In genomic region chr16:38308195-38308594, GRCm38 (mm10) we compare ENCODE assay signal across 35 mouse cellular contexts. TPM values are rescaled to one million over a fixed set of nuclear protein-coding genes. Genes with fewer than 3 reads are reported as not detected.
DNase-seq lines count a peak whose midpoint lies in the region; ATAC-seq and TF ChIP-seq lines count a peak whose summit lies in the region.
"Had no signal": no experiment of that assay in that cellular context is flagged by ENCODE, and none has a peak within 500 bp of the region (broad histone marks: within the 10 kb centered on the region; RNA-seq: fewer than 3 reads in every experiment).

No protein-coding gene starts in this region.

- TF ChIP-seq CTCF in midbrain, postnatal 0 days (IDR thresholded peaks at IDR 0.05): no peak

- peak overlapping the region; percentile 58 for H3K27ac ChIP-seq in midbrain, embryonic 12.5 days (replicated peaks)
- H3K27ac ChIP-seq in midbrain, embryonic 10.5 days (replicated peaks): no peak overlapping the region
- H3K27ac ChIP-seq in hindbrain, embryonic 15.5 days (replicated peaks): no peak overlapping the region
- peak overlapping the region; percentile 80 for H3K27ac ChIP-seq in limb, embryonic 12.5 days
- peak overlapping the region; percentile 21; the same call in 1 of the 2 replicates for H3K27ac ChIP-seq in midbrain, postnatal 0 days (ENCODE audit: low read depth, low read length)
- H3K27ac ChIP-seq: kidney, postnatal 0 days; liver, embryonic 12.5 days had no signal

- DNase-seq in midbrain, embryonic 10.5 days (ENCODE audit: low spot score): no peak
- DNase-seq in midbrain, postnatal 0 days (ENCODE audit: low spot score): no peak
- no peak for DNase-seq in heart, adult 11 months
- DNase-seq in kidney, adult 8-10 months: no peak
- DNase-seq: adrenal gland, postnatal 14 days; cerebellum, adult 2 months; cerebellum, postnatal 14 days; gastrocnemius, postnatal 14 days; heart, postnatal 36 days; kidney, adult 2 months; kidney, postnatal 4 days; lung, adult 18-20 months; lung, postnatal 4 days; spleen, adult 18-20 months; thymus, postnatal 25 days had no signal

- H3K36me3 ChIP-seq in midbrain, embryonic 12.5 days: no peaks in the 10 kb centered on the region
- H3K36me3 ChIP-seq in midbrain, embryonic 10.5 days: no peaks in the 10 kb centered on the region
- H3K36me3 ChIP-seq in hindbrain, embryonic 15.5 days: no peaks in the 10 kb centered on the region
- H3K36me3 ChIP-seq in limb, embryonic 12.5 days: no peaks in the 10 kb centered on the region
- H3K36me3 ChIP-seq in midbrain, postnatal 0 days (ENCODE audit: insufficient read depth, low read length): no peaks in the 10 kb centered on the region
- H3K36me3 ChIP-seq: liver, embryonic 12.5 days had no signal

- H3K27me3 ChIP-seq in midbrain, embryonic 12.5 days: no peaks in the 10 kb centered on the region
- no peaks in the 10 kb centered on the region for H3K27me3 ChIP-seq in midbrain, embryonic 10.5 days (ENCODE audit: low read depth, poor library complexity, severe bottlenecking)
- no peaks in the 10 kb centered on the region for H3K27me3 ChIP-seq in hindbrain, embryonic 15.5 days
- H3K27me3 ChIP-seq in limb, embryonic 12.5 days: no peaks in the 10 kb centered on the region
- H3K27me3 ChIP-seq in midbrain, postnatal 0 days (ENCODE audit: insufficient read depth, low read length): no peaks in the 10 kb centered on the region

- peaks cover 13% of the 10 kb centered on the region for H3K4me1 ChIP-seq in midbrain, embryonic 12.5 days
- peaks cover 18% of the 10 kb centered on the region for H3K4me1 ChIP-seq in midbrain, embryonic 10.5 days
- no peaks in the 10 kb centered on the region for H3K4me1 ChIP-seq in hindbrain, embryonic 15.5 days (replicated peaks)
- peaks cover 26% of the 10 kb centered on the region for H3K4me1 ChIP-seq in limb, embryonic 12.5 days (replicated peaks)
- H3K4me1 ChIP-seq in midbrain, postnatal 0 days (ENCODE audit: insufficient read depth, low read length): no peaks in the 10 kb centered on the region
- H3K4me1 ChIP-seq: liver, embryonic 12.5 days had no signal

- H3K4me3 ChIP-seq in midbrain, embryonic 12.5 days: no peak overlapping the region
- no peak overlapping the region for H3K4me3 ChIP-seq in midbrain, embryonic 10.5 days
- no peak overlapping the region for H3K4me3 ChIP-seq in hindbrain, embryonic 15.5 days
- H3K4me3 ChIP-seq in limb, embryonic 12.5 days (replicated peaks): no peak overlapping the region
- H3K4me3 ChIP-seq in midbrain, postnatal 0 days (ENCODE audit: low read depth, low read length): no peak overlapping the region
- H3K4me3 ChIP-seq: erythroblast, embryonic 14.5 days; liver, embryonic 12.5 days; megakaryocyte, embryonic 14.5 days had no signal

- 69% methylated on average over 11 of the region's 11 CpGs for WGBS in midbrain, embryonic 12.5 days
- 89% methylated on average over 11 of the region's 11 CpGs for WGBS in midbrain, embryonic 10.5 days
- WGBS in hindbrain, embryonic 15.5 days: 59% methylated on average over 11 of the region's 11 CpGs
- 82% methylated on average over 11 of the region's 11 CpGs for WGBS in limb, embryonic 12.5 days
- 41% methylated on average over 11 of the region's 11 CpGs for WGBS in midbrain, postnatal 0 days

- no peaks in the 10 kb centered on the region for H3K9me3 ChIP-seq in midbrain, embryonic 12.5 days
- no peaks in the 10 kb centered on the region for H3K9me3 ChIP-seq in midbrain, embryonic 10.5 days (replicated peaks)
- H3K9me3 ChIP-seq in hindbrain, embryonic 15.5 days: no peaks in the 10 kb centered on the region
- H3K9me3 ChIP-seq in limb, embryonic 12.5 days: no peaks in the 10 kb centered on the region
- H3K9me3 ChIP-seq in midbrain, postnatal 0 days (ENCODE audit: low read length): no peaks in the 10 kb centered on the region
- H3K9me3 ChIP-seq: liver, embryonic 12.5 days had no signal

- no peak for ATAC-seq in midbrain, embryonic 12.5 days (ENCODE audit: low FRiP score, low read depth)
- no peak for ATAC-seq in hindbrain, embryonic 15.5 days (ENCODE audit: low FRiP score, low read depth)
- ATAC-seq in limb, embryonic 12.5 days (ENCODE audit: insufficient number of reproducible peaks, insufficient read depth, low FRiP score, low TSS enrichment, low read depth): no peak
- ATAC-seq in midbrain, postnatal 0 days (ENCODE audit: low FRiP score): 0 out of 2 replicates have a peak, but pooled peaks have one; percentile 42
- ATAC-seq: CD4-positive, CD25-positive, alpha-beta regulatory T cell, adult 4 months; liver, embryonic 12.5 days; lung, postnatal 0 days had no signal

- H3K4me2 ChIP-seq in midbrain, embryonic 12.5 days (replicated peaks): peak overlapping the region; percentile 13; the same call in 1 of the 2 replicates
- H3K4me2 ChIP-seq in hindbrain, embryonic 15.5 days: peak overlapping the region; percentile 9; the same call in 1 of the 2 replicates
- H3K4me2 ChIP-seq in limb, embryonic 12.5 days: peak overlapping the region; percentile 39; the same call in 1 of the 2 replicates
- H3K4me2 ChIP-seq in midbrain, postnatal 0 days (ENCODE audit: low read depth, low read length, poor library complexity, severe bottlenecking): peak overlapping the region; percentile 32
- H3K4me2 ChIP-seq: heart, embryonic 11.5 days; liver, embryonic 12.5 days had no signal

- H3K9ac ChIP-seq in midbrain, embryonic 12.5 days (replicated peaks): no peak overlapping the region
- H3K9ac ChIP-seq in hindbrain, embryonic 15.5 days: no peak overlapping the region
- H3K9ac ChIP-seq in limb, embryonic 12.5 days (replicated peaks): no peak overlapping the region
- no peak overlapping the region for H3K9ac ChIP-seq in midbrain, postnatal 0 days (replicated peaks; ENCODE audit: low read length, poor library complexity, severe bottlenecking)
- H3K9ac ChIP-seq: liver, embryonic 12.5 days had no signal

RNA-seq across cellular contexts. Expression of gene Nr1i2, which starts 13.6 kb away (rescaled TPM):
- polyA plus RNA-seq in midbrain, embryonic 12.5 days (2016; fragmentation: Nextera tagmentation; extraction: Ambion mirVana): not detected in 2 replicates
- polyA plus RNA-seq in midbrain, embryonic 10.5 days (2016; fragmentation: Nextera tagmentation; extraction: Ambion mirVana): not detected in 2 replicates
- polyA plus RNA-seq in hindbrain, embryonic 15.5 days (2015; fragmentation: Nextera tagmentation; extraction: Ambion mirVana): not detected in 2 replicates
- polyA plus RNA-seq in limb, embryonic 12.5 days (2016; fragmentation: Nextera tagmentation; extraction: Ambion mirVana): not detected in 2 replicates
- total RNA-seq in midbrain, postnatal 0 days (2014; rRNA removed): not detected in 2 replicates
- not detected in 2 replicates for polyA plus RNA-seq in midbrain, postnatal 0 days (2015; fragmentation: Nextera tagmentation; extraction: Ambion mirVana)
- total RNA-seq: gastrocnemius, postnatal 14 days; granulocyte monocyte progenitor cell, adult 5-6 weeks; heart, postnatal 36 days; layer of hippocampus, adult 8-10 months; layer of hippocampus, postnatal 25 days; neutrophil, adult 5-6 weeks had no signal
- polyA plus RNA-seq: CD4-positive, CD25-positive, alpha-beta regulatory T cell, adult 4 months; cerebellum, adult 2 months; cortical plate, adult 2 months; embryonic facial prominence, embryonic 14.5 days; erythroblast, embryonic 14.5 days; forebrain, embryonic 11.5 days; neural tube, embryonic 11.5 days had no signal

RNA-seq across cellular contexts. Expression of gene Maats1, which starts 33.7 kb away (rescaled TPM):
- 0.51 and 0.59 TPM in 2 replicates for polyA plus RNA-seq in midbrain, embryonic 12.5 days (2016; fragmentation: Nextera tagmentation; extraction: Ambion mirVana)
- polyA plus RNA-seq in midbrain, embryonic 10.5 days (2016; fragmentation: Nextera tagmentation; extraction: Ambion mirVana): 0.78 and 0.98 TPM in 2 replicates
- polyA plus RNA-seq in hindbrain, embryonic 15.5 days (2015; fragmentation: Nextera tagmentation; extraction: Ambion mirVana): 1.1 and 1.4 TPM in 2 replicates
- 0.06 and 0.12 TPM in 2 replicates for polyA plus RNA-seq in limb, embryonic 12.5 days (2016; fragmentation: Nextera tagmentation; extraction: Ambion mirVana)
- 1.2 and 2.1 TPM in 2 replicates for total RNA-seq in midbrain, postnatal 0 days (2014; rRNA removed)
- polyA plus RNA-seq in midbrain, postnatal 0 days (2015; fragmentation: Nextera tagmentation; extraction: Ambion mirVana): 1.0 and 1.5 TPM in 2 replicates
- total RNA-seq: gastrocnemius, postnatal 14 days; granulocyte monocyte progenitor cell, adult 5-6 weeks; heart, postnatal 36 days; neutrophil, adult 5-6 weeks had no signal
- polyA plus RNA-seq: erythroblast, embryonic 14.5 days; intestine, embryonic 14.5 days had no signal

RNA-seq across cellular contexts. Expression of gene Cox17, which starts 38.6 kb away (rescaled TPM):
- 118 and 130 TPM in 2 replicates for polyA plus RNA-seq in midbrain, embryonic 12.5 days (2016; fragmentation: Nextera tagmentation; extraction: Ambion mirVana)
- polyA plus RNA-seq in midbrain, embryonic 10.5 days (2016; fragmentation: Nextera tagmentation; extraction: Ambion mirVana): 129 and 140 TPM in 2 replicates
- 74.4 and 94.5 TPM in 2 replicates for polyA plus RNA-seq in hindbrain, embryonic 15.5 days (2015; fragmentation: Nextera tagmentation; extraction: Ambion mirVana)
- 114 and 117 TPM in 2 replicates for polyA plus RNA-seq in limb, embryonic 12.5 days (2016; fragmentation: Nextera tagmentation; extraction: Ambion mirVana)
- total RNA-seq in midbrain, postnatal 0 days (2014; rRNA removed): 14.5 and 15.0 TPM in 2 replicates
- 65.3 and 66.1 TPM in 2 replicates for polyA plus RNA-seq in midbrain, postnatal 0 days (2015; fragmentation: Nextera tagmentation; extraction: Ambion mirVana)

RNA-seq across cellular contexts. Expression of gene Gm21987, which starts 38.6 kb away (rescaled TPM):
- polyA plus RNA-seq in midbrain, embryonic 12.5 days (2016; fragmentation: Nextera tagmentation; extraction: Ambion mirVana): not detected in 2 replicates
- not detected in 2 replicates for polyA plus RNA-seq in midbrain, embryonic 10.5 days (2016; fragmentation: Nextera tagmentation; extraction: Ambion mirVana)
- not detected in 2 replicates for polyA plus RNA-seq in hindbrain, embryonic 15.5 days (2015; fragmentation: Nextera tagmentation; extraction: Ambion mirVana)
- not detected in 2 replicates for polyA plus RNA-seq in limb, embryonic 12.5 days (2016; fragmentation: Nextera tagmentation; extraction: Ambion mirVana)
- total RNA-seq in midbrain, postnatal 0 days (2014; rRNA removed): not detected in 2 replicates
- polyA plus RNA-seq in midbrain, postnatal 0 days (2015; fragmentation: Nextera tagmentation; extraction: Ambion mirVana): not detected in 2 replicates
- total RNA-seq: adrenal gland, postnatal 14 days; gastrocnemius, postnatal 14 days; granulocyte monocyte progenitor cell, adult 5-6 weeks; heart, postnatal 36 days; neutrophil, adult 5-6 weeks had no signal
- polyA plus RNA-seq: CD4-positive, CD25-positive, alpha-beta regulatory T cell, adult 4 months; cerebellum, adult 2 months; cortical plate, adult 2 months; embryonic facial prominence, embryonic 14.5 days; forebrain, embryonic 11.5 days; kidney, adult 2 months; kidney, postnatal 0 days; limb, embryonic 14.5 days; liver, embryonic 12.5 days; lung, postnatal 0 days; neural tube, embryonic 11.5 days had no signal

RNA-seq across cellular contexts. Expression of gene Popdc2, which starts 53.8 kb away (rescaled TPM):
- polyA plus RNA-seq in midbrain, embryonic 12.5 days (2016; fragmentation: Nextera tagmentation; extraction: Ambion mirVana): 0.51 and 0.57 TPM in 2 replicates
- 0.75 and 1.3 TPM in 2 replicates for polyA plus RNA-seq in midbrain, embryonic 10.5 days (2016; fragmentation: Nextera tagmentation; extraction: Ambion mirVana)
- 0.33 and 0.52 TPM in 2 replicates for polyA plus RNA-seq in hindbrain, embryonic 15.5 days (2015; fragmentation: Nextera tagmentation; extraction: Ambion mirVana)
- 0.70 and 1.9 TPM in 2 replicates for polyA plus RNA-seq in limb, embryonic 12.5 days (2016; fragmentation: Nextera tagmentation; extraction: Ambion mirVana)
- 1.5 TPM in 2 replicates for total RNA-seq in midbrain, postnatal 0 days (2014; rRNA removed)
- polyA plus RNA-seq in midbrain, postnatal 0 days (2015; fragmentation: Nextera tagmentation; extraction: Ambion mirVana): 0.49 and 0.69 TPM in 2 replicates
- total RNA-seq: granulocyte monocyte progenitor cell, adult 5-6 weeks had no signal

Comparison
In these comparisons a context has a peak if more than half of its experiments do, and no peak if none do; other contexts are left out.
1. H3K27ac ChIP-seq: peak in midbrain, embryonic 12.5 days (single experiment), limb, embryonic 12.5 days (single experiment) and midbrain, postnatal 0 days (single experiment); none in midbrain, embryonic 10.5 days (single experiment) and hindbrain, embryonic 15.5 days (single experiment).
2. Peak in every context shown above with its lines, with median percentiles within 50 percentile points of each other: H3K4me2 ChIP-seq.